Mouse (Mus musculus) urinary bladder, postnatal 4 days (tissue): ENCODE measurements around the gene Hmgcs1.
A peak's percentile ranks its signal among the peaks of the same experiment; 100 is the strongest.
"Not testable (repeated sequence)": the region's sequence is repeated elsewhere in the genome, so short reads cannot be mapped to it uniquely, and the experiment has no call there.

Experiments
- DNase-seq, 2 experiments: peaks; one replicate each; pipeline ENCODE4 v3.0.0; 2021 to 2022; ENCODE audit warnings: low spot score in 2 of 2

The Hmgcs1 gene

DNA sequence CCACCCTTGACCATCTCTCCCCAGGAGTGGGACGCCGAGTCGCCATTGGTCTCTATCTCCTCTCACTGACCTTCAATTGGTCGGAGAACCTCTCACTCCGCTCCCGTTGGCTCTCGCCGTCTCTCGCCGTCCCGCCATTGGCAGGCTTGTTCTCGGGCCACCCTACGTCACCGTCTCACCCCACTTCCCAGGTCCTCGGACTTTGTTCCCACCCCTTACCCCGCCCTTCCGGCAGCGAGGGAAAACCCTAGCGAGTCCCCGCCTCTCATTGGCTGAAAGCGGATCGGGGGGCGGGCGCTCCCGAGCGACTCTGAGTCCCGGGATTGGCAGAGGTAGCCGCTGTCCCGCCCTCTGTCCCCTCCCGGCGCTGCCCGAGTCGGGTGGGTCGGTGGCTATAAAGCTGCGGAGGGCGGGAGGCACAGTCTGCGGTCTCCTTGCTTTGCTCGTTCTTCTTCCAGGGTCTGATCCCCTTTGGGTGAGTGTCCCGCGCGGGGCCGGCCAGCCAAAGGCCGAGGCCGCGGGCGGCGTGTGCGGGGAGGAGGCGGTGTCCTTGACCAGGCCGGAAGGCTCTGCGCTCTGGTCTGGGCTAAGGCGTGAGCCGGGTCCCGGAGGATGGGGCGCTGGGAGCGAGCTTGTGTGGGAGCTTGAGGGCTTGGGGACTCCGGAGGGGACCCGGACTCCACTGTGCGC is at the start of gene Hmgcs1:
Hmgcs1 (plus strand) TSS at position 341 of the 690 bp plus-strand sequence.
- DNase-seq: peak; percentile 99

GRCm38 (mm10) chr13:119640504-119640903 is 49.7 kb upstream of the Hmgcs1 start:
- no peak for DNase-seq

DNA sequence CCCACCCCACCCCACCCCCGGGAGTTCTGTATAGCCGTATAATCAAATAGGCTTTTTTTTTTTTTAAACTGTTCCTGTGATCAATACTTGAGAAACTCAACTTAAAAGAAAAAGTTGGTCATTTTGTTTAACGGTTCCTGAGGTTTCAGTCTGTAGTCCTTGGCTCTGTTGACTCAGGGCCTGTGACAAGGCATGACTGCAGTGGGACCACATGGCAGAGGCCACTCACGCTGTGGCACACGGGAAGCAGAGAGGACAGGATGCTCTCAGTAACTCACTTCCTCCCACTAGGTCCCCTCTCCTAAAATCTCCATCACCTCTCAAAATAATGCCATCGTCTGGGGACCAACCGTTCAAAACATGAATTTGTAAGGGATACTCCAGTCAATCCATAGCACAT is 49.0 kb upstream of the Hmgcs1 start:
- no peak for DNase-seq

- no peak for DNase-seq
Observed at GRCm38 (mm10) chr13:119644769-119645168, 45.4 kb upstream of the Hmgcs1 start.

GRCm38 (mm10) chr13:119646511-119646910 is 43.7 kb upstream of the Hmgcs1 start:
- DNase-seq: no peak

DNA sequence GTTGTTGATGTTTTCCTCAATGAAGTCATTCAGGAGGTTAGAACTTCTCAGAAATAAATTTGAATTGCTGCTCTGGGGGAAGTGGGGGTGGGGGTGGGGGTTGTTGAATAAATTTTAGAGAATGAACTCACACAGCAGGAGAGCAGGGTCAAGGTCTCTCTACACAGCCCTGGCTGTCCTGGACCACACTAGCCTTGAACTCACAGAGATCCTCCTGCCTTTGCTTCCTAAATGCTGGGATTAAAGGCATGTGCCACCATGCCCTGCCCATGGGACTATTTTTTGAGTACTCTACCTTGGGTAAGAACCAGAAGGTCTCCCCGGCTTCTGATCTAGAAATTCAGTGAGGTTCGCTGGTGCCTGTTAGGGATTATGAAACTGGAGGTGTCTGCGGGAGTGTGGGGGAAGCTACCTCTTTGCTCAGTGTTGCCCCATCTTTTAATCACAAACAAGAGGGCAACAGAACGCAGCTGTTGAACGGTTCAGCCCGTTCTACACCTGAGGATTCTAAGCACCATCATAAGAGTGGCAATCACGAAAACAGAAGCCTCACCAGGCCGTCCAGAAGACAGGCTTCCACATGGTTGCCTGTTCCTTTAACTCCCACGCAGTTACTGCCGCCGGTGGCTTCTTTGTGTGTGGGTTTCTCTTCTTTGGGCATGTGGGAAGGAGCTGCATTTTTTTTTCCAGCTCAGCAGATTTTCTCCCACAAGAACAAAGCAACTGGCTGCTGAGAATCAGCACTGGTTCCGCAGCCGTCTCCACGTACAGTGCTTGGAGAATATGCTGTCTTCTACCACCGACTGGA is 41.1 kb upstream of the Hmgcs1 start:
- no peak for DNase-seq

- DNase-seq: no peak
Observed at GRCm38 (mm10) chr13:119649699-119650046, 40.5 kb upstream of the Hmgcs1 start.

DNA sequence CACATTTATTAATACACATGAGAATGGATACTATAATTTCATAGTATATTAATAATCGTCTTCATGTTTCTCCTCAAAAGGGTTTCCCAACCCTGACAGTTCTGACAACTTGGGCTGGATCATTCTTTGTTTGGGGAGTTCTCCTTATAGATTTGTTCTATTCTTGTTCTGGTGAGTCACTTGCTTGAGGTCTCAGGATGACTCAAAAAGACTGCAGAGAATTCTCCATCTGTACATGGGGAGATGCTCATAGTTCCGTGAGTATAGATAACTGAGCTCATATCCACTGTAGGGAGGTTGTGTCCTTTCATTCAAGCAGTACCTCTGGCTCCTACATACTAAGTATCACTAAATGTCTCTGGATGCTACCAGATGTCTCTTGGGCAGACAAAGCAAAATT is 35.4 kb upstream of the Hmgcs1 start:
- no peak for DNase-seq

DNA sequence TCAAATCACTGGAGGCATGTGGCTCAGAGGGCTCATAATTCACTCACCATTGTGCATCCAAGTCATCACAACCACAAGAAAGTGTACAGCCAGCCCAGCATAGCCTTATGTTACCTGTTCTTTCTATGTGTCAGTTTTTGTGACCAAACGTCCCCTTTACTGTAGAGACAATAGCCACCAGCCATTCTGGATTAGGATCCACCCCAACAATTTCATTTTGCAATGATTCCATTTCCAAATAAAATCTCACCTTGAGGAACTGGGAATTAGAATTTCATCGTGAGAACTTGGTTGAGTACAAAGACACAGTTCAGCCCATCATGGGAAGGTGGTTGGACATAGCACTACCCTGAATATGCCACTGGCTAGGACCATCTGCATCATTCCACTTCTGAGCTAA is 33.9 kb upstream of the Hmgcs1 start:
- no peak for DNase-seq

DNA sequence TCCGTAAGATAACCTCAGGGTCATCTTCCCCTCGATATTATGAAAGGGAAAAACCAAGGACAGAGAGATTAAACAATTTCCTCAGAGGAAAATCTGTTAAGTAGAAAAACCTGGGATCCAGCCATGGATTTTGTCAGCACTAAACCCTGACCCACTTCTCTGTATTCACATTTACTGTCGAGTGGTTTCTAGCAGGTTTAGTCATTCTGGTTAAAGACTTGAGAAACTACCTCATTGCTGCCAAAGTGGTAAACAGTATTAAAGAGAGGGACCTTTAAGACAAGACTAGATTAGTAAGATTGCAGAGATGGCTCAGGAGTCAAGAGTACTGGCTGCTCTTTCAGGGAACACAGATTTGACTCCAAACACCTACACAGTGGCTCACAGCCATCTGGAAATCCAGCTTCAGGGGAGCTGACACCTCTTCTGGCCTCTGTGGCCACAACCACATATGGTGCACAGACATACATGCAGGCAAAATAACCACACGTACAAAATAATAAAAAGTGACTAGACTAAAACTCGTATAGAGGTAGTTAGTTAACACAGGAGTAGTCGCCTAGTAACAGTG is 33.2 kb upstream of the Hmgcs1 start:
- no peak for DNase-seq

GRCm38 (mm10) chr13:119661420-119661819 is 28.8 kb upstream of the Hmgcs1 start:
- DNase-seq: not testable (repeated sequence)

GRCm38 (mm10) chr13:119678794-119679193 is 11.4 kb upstream of the Hmgcs1 start:
- DNase-seq: no peak

DNA sequence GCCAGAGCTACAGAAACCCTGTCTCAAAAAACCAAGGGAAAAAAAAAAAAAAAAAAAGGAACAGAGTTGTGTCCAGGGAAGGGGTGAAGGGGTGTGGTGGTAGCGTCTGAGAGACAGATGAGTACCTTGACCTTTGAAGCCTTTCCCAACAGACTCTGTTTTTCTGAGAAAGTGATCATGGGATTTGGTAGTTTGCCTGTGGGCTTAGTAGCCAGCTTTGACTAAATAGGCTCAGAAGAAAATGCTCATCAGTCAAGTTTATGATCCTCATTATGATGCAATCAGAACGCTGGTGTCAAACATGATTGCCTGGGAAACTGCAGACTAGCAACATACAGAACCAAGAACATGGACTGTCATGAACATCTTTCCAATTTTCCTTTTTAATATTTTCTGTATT is 10.5 kb upstream of the Hmgcs1 start:
- no peak for DNase-seq

DNA sequence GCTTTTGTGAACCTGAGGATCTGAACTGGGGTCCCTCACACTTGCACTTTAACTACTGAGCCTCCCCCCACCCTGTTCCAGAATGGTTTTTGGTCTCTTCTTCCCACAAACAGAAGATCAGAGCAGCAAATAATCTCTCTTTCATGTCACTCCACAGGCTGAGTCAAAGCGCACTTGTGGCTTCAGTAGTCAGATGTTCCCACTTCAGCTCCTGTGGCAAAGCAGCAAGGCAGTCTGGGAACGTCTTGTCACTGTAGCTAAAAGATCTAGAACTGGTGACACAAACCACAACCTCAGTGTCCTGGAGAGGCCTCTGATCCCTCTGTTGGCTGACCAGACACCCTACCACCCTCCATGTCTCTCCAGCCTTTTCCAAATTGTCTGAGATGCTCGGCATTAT is 9.0 kb upstream of the Hmgcs1 start:
- no peak for DNase-seq

GRCm38 (mm10) chr13:119684416-119685177 is 5.6 kb upstream of the Hmgcs1 start:
- DNase-seq: no peak

- DNase-seq: no peak
Observed at GRCm38 (mm10) chr13:119689709-119690038, 505 bp upstream of the Hmgcs1 start.

GRCm38 (mm10) chr13:119690876-119691620 is 869 bp downstream of the Hmgcs1 start:
- DNase-seq: no peak

DNA sequence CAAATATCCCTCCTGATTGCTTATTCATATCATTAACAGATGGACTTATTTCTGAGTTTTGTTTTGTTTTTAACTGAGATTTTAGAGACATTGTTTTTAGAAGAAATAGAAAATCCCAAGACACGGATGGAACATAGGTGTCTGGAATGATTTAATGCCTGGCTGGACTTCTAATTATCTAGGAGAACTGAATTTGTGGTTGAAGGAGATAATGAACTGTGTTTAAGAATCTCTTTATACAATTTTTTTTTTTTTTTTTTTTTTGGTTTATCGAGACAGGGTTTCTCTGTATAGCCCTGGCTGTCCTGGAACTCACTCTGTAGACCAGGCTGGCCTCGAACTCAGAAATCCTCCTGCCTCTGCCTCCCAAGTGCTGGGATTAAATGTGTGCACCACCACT is 1.8 kb downstream of the Hmgcs1 start:
- DNase-seq: not testable (repeated sequence)

DNA sequence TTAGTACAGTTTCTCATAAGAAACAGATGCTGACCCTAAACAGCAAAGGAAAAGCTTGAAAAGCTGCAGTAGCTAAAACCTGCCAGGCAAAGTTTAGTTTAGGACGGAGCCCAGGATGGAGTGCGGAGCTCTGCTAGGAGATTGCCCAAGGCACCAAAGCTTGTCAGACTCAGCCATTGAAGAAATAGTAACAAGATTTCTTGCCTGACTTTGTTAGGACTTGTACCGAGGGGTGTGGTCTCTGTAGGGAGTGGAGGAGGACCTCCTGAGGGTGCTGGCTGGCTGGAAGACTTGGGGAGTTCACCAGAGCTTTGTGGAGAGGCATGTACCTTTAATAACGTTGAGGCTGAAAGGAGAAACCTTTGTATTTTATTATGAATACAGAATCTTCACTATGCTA is 5.5 kb downstream of the Hmgcs1 start:
- no peak for DNase-seq

DNA sequence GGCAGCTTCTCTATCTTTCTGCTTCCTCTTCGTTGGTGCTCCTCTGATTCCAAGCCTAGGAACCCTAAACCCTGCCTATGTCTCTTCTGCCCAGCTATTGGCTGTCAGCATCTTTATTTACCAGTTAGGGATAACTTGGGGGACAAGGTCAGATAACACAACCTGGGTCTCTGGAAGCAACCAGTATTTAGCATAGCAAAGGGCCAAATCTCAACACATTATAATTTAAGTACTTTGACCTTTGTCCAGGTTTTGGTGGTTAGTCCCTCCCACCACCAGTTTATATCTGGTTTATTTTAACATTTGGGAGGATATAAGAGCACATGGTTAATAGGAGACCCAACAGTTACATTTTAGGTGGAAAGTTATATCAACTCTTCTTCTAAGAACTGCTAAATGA is 6.3 kb downstream of the Hmgcs1 start:
- DNase-seq: no peak

GRCm38 (mm10) chr13:119698436-119698835 is 8.3 kb downstream of the Hmgcs1 start:
- DNase-seq: no peak

- DNase-seq: no peak
Observed at GRCm38 (mm10) chr13:119704280-119704679, 14.1 kb downstream of the Hmgcs1 start.
